Mouse (Mus musculus): ENCODE data around the gene Wwox. TPM values are rescaled to one million over a fixed set of nuclear protein-coding genes. Genes with fewer than 3 reads are reported as not detected.

The Wwox gene
- total and polyA plus RNA-seq, 3 experiments, result 7.8 to 11.5 (median 9.1) TPM

DNA sequence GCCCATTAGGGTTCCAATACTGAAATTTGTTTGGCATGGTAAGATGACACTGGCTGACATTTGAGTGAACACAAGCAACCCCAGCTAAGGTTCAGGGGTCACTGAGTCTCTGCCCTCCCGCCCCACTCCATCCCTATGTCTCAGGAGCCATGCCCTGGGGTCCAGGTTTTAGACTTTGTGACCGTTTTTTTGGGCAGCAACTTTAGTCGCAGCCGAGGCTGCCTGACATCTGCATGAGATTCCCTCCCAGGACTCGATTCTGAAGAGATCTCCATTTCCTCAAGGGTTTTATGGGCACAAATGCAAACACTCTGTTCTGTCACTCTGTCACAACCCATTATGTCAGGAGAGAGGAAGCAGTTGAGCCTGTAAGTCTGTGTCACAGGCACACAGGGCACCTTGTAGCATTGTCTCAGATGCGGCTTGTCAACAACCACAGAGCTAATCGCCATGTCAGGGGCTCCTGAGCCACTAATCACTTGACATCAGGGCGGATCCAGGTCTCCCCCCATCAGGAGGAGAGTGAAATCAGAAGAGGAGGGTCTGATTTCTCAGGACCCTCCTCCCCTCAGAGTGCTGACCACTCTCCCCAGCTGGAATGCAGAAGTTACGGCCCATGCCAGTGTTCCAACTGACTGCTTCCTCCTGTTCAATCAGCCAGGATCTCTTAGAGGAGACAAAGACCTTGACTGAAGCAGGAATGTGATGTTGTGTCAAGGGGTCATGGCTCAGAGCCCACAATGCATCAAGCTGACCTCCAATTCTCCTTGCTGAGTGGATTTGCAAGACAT is 704.3 kb downstream of the Wwox start:
- dilution Hi-C loops (cut with MboI; ENCODE audit: extremely low pct_ligation_motif_present, extremely low pct_unique_long_range_greater_than_20kb, low sequenced_read_pairs) (no loop called here), in situ Hi-C loops (cut with MboI; ENCODE audit: low pct_ligation_motif_present, low pct_unique_long_range_greater_than_20kb, low sequenced_read_pairs) (no loop called here)
- Histone ChIP-seq H3K36me3 (replicated peaks in 1 of 2; ENCODE audit: control insufficient read depth in 1 of 2, insufficient read depth in 1 of 2, low read length in 1 of 2) (no peaks in the 10 kb centered on the region), H3K27ac (ENCODE audit: insufficient read depth, low read depth) (no peak overlapping the region), H3K27me3 (replicated peaks) (peaks cover 40% of the 10 kb centered on the region), H3K9me3 (replicated peaks; ENCODE audit: low read length) (no peaks in the 10 kb centered on the region), H3K4me2 (ENCODE audit: insufficient read depth, low read depth, poor library complexity, severe bottlenecking) (no peak overlapping the region), H3K9ac (ENCODE audit: insufficient read depth, low read depth) (no peak overlapping the region), H3K4me3 (replicated peaks in 1 of 3; ENCODE audit: low read depth in 2 of 3, low read length in 2 of 3, poor library complexity in 1 of 3) (no peak overlapping the region), H3K4me1 (ENCODE audit: control insufficient read depth in 1 of 2, insufficient read depth in 2 of 2) (peaks cover 0 to 10% of the 10 kb centered on the region in 2 experiments; a peak in 2 of 4 replicates), H3K79me2 (replicated peaks; ENCODE audit: control insufficient read depth, extremely low read depth, insufficient read depth, poor library complexity, severe bottlenecking) (no peaks in the 10 kb centered on the region)
- TF ChIP-seq MAZ (IDR thresholded peaks at IDR 0.05; ENCODE audit: low read depth, low read length) (no peak), CHD2 (IDR thresholded peaks at IDR 0.05; ENCODE audit: low read length) (no peak), ZNF384 (IDR thresholded peaks at IDR 0.05; ENCODE audit: low read depth, low read length) (no peak), JUND (conservative IDR thresholded peaks at IDR 0.05; ENCODE audit: low read depth, low read length) (no peak), TBP (conservative IDR thresholded peaks at IDR 0.05; ENCODE audit: low read depth, low read length) (no peak), CHD1 (IDR thresholded peaks at IDR 0.05; ENCODE audit: low read depth, low read length) (no peak), MEF2A (IDR thresholded peaks at IDR 0.05; ENCODE audit: borderline replicate concordance, low read depth, low read length) (no peak), SMC3 (IDR thresholded peaks at IDR 0.05; ENCODE audit: low read depth, low read length) (no peak), RAD21 (IDR thresholded peaks at IDR 0.05; ENCODE audit: low read depth, low read length) (no peak)
- DNase-seq (ENCODE audit: extremely low read depth), result no peak

DNA sequence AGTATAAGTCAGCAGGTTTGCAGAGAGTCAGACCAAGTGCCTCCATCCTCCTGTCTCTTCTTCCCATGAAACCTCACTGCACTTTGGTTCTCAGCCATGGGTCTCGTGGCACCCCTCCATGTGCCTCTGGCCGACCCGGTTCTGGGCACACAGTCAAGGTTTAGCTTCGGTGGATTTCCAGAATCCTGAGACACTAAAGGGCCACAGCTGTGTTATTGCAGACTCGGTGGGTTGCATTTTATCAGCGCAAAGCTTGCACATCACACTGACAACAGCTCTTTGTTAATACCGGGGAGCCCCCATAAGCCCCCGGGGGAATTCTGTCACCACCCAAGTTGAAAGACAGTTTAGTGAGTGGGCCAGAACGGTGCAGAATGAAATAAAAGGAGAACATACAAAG is 707.6 kb downstream of the Wwox start:
- DNase-seq (ENCODE audit: extremely low read depth), result peak; percentile 6
- dilution Hi-C loops (cut with MboI; ENCODE audit: extremely low pct_ligation_motif_present, extremely low pct_unique_long_range_greater_than_20kb, low sequenced_read_pairs) (no loop called here), in situ Hi-C loops (cut with MboI; ENCODE audit: low pct_ligation_motif_present, low pct_unique_long_range_greater_than_20kb, low sequenced_read_pairs) (no loop called here)
- Histone ChIP-seq H3K4me1 (ENCODE audit: control insufficient read depth in 1 of 2, insufficient read depth in 2 of 2) (peaks cover 0 to 10% of the 10 kb centered on the region in 2 experiments; a peak in 2 of 4 replicates), H3K4me2 (ENCODE audit: insufficient read depth, low read depth, poor library complexity, severe bottlenecking) (no peak overlapping the region), H3K4me3 (replicated peaks in 1 of 3; ENCODE audit: low read depth in 2 of 3, low read length in 2 of 3, poor library complexity in 1 of 3) (no peak overlapping the region), H3K9me3 (replicated peaks; ENCODE audit: low read length) (no peaks in the 10 kb centered on the region), H3K27ac (ENCODE audit: insufficient read depth, low read depth) (no peak overlapping the region), H3K9ac (ENCODE audit: insufficient read depth, low read depth) (no peak overlapping the region), H3K27me3 (replicated peaks) (peaks cover 26% of the 10 kb centered on the region), H3K36me3 (replicated peaks in 1 of 2; ENCODE audit: control insufficient read depth in 1 of 2, insufficient read depth in 1 of 2, low read length in 1 of 2) (no peaks in the 10 kb centered on the region), H3K79me2 (replicated peaks; ENCODE audit: control insufficient read depth, extremely low read depth, insufficient read depth, poor library complexity, severe bottlenecking) (no peaks in the 10 kb centered on the region)
- TF ChIP-seq CTCF (conservative IDR thresholded peaks at IDR 0.05 in 1 of 2, IDR thresholded peaks at IDR 0.05 in 1 of 2; ENCODE audit: low read depth in 2 of 2, low read length in 2 of 2), result no peak
- no peak for TF ChIP-seq ZMIZ1 (IDR thresholded peaks at IDR 0.05; ENCODE audit: low read depth, low read length)
- TF ChIP-seq MAFK (IDR thresholded peaks at IDR 0.05; ENCODE audit: insufficient replicate concordance, low read length), result no peak
